In the genomic region with DNA sequence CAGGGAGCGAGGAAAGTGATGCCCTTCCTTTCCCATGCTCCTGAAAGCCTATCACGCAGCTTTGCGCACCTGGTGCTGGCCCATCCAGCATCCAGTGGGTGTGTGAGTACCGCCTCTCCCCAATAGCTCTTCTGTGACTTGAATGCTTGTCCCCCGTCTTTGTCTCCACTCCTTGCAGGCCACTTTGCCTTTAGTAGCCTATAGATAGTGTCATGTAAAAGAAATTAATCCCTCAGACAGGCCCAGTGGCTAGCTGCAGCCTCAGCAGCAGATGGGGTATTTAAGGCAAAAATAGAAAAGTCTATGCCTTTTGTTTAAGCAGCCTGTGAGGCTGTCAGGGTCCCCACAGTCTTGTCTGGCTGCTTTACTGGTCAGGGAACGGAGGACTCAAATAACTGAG, we compare ENCODE assay signal across 18 mouse cellular contexts.
A peak's percentile ranks its signal among the peaks of the same experiment; 100 is the strongest.
DNase-seq lines count a peak whose midpoint lies in the region; ATAC-seq and TF ChIP-seq lines count a peak whose summit lies in the region.
"Had no signal": no experiment of that assay in that cellular context is flagged by ENCODE, and none has a peak within 500 bp of the region (broad histone marks: within the 10 kb centered on the region; RNA-seq: fewer than 3 reads in every experiment).

No protein-coding gene starts in this region.

- H3K9me3 ChIP-seq in heart, embryonic 13.5 days = no peaks in the 10 kb centered on the region
- no peaks in the 10 kb centered on the region for H3K9me3 ChIP-seq in forebrain, embryonic 12.5 days
- H3K9me3 ChIP-seq in hindbrain, embryonic 12.5 days (replicated peaks) = no peaks in the 10 kb centered on the region
- no peaks in the 10 kb centered on the region for H3K9me3 ChIP-seq in midbrain, embryonic 14.5 days (ENCODE audit: control insufficient read depth, low read length)
- H3K9me3 ChIP-seq: intestine, embryonic 15.5 days; megakaryocyte, embryonic 14.5 days had no signal

- no peak overlapping the region for H3K4me3 ChIP-seq in heart, embryonic 13.5 days
- no peak overlapping the region for H3K4me3 ChIP-seq in forebrain, embryonic 12.5 days (replicated peaks)
- no peak overlapping the region for H3K4me3 ChIP-seq in hindbrain, embryonic 12.5 days
- no peak overlapping the region for H3K4me3 ChIP-seq in midbrain, embryonic 14.5 days (replicated peaks; ENCODE audit: low read depth, low read length)
- H3K4me3 ChIP-seq in layer of hippocampus, adult 2 months = no peak overlapping the region
- H3K4me3 ChIP-seq: intestine, embryonic 15.5 days; megakaryocyte, embryonic 14.5 days; myocyte had no signal

- H3K4me2 ChIP-seq in heart, embryonic 13.5 days = no peak overlapping the region
- H3K4me2 ChIP-seq in forebrain, embryonic 12.5 days = no peak overlapping the region
- no peak overlapping the region for H3K4me2 ChIP-seq in hindbrain, embryonic 12.5 days (replicated peaks)
- no peak overlapping the region for H3K4me2 ChIP-seq in midbrain, embryonic 14.5 days (ENCODE audit: low read length)
- H3K4me2 ChIP-seq: intestine, embryonic 15.5 days; liver, embryonic 11.5 days had no signal

- no peak overlapping the region for H3K9ac ChIP-seq in heart, embryonic 13.5 days
- H3K9ac ChIP-seq in forebrain, embryonic 12.5 days = no peak overlapping the region
- H3K9ac ChIP-seq in hindbrain, embryonic 12.5 days = no peak overlapping the region
- no peak overlapping the region for H3K9ac ChIP-seq in midbrain, embryonic 14.5 days (replicated peaks; ENCODE audit: low read length)
- H3K9ac ChIP-seq: intestine, embryonic 15.5 days had no signal

- 0 out of 2 replicates have a peak overlapping the region, but pooled peaks have one; percentile 0 for H3K27ac ChIP-seq in heart, embryonic 13.5 days (replicated peaks)
- peak overlapping the region; percentile 44 for H3K27ac ChIP-seq in forebrain, embryonic 12.5 days
- H3K27ac ChIP-seq in hindbrain, embryonic 12.5 days = peak overlapping the region; percentile 5
- peak overlapping the region; percentile 6; the same call in 1 of the 2 replicates for H3K27ac ChIP-seq in midbrain, embryonic 14.5 days (replicated peaks; ENCODE audit: low read depth, low read length)
- no peak overlapping the region for H3K27ac ChIP-seq in layer of hippocampus, adult 2 months
- H3K27ac ChIP-seq: intestine, embryonic 15.5 days had no signal

- TF ChIP-seq CTCF in layer of hippocampus, adult 2 months (conservative IDR thresholded peaks at IDR 0.05) = no peak

- no peak for DNase-seq in heart, adult 8-10 months (ENCODE audit: low spot score)
- DNase-seq in midbrain, embryonic 14.5 days = peak; percentile 25
- DNase-seq in layer of hippocampus, adult 2 months (ENCODE audit: low spot score in 2 of 2) = no peak
- no peak for DNase-seq in kidney, adult 8-10 months
- DNase-seq: adrenal gland, postnatal 36 days; cerebellum, adult 18-20 months; embryo, embryonic 11 days; heart, postnatal 36 days; kidney, postnatal 4 days; lung, adult 2 months had no signal

- no peak for ATAC-seq in heart, embryonic 13.5 days (ENCODE audit: extremely low read depth, insufficient number of reproducible peaks, low FRiP score, low TSS enrichment)
- peak; percentile 54 for ATAC-seq in forebrain, embryonic 12.5 days (ENCODE audit: low FRiP score)
- peak; percentile 46; the same call in 1 of the 2 replicates for ATAC-seq in hindbrain, embryonic 12.5 days (ENCODE audit: low FRiP score)
- ATAC-seq in midbrain, embryonic 14.5 days (ENCODE audit: low FRiP score, low TSS enrichment) = peak; percentile 53; the same call in 1 of the 2 replicates
- ATAC-seq: intestine, embryonic 15.5 days had no signal

- no peaks in the 10 kb centered on the region for H3K36me3 ChIP-seq in heart, embryonic 13.5 days
- no peaks in the 10 kb centered on the region for H3K36me3 ChIP-seq in forebrain, embryonic 12.5 days (replicated peaks)
- no peaks in the 10 kb centered on the region for H3K36me3 ChIP-seq in hindbrain, embryonic 12.5 days
- H3K36me3 ChIP-seq in midbrain, embryonic 14.5 days (ENCODE audit: control insufficient read depth, insufficient read depth, low read length) = no peaks in the 10 kb centered on the region
- H3K36me3 ChIP-seq: intestine, embryonic 15.5 days had no signal

- peaks cover 55% of the 10 kb centered on the region for H3K4me1 ChIP-seq in heart, embryonic 13.5 days
- H3K4me1 ChIP-seq in forebrain, embryonic 12.5 days = peaks cover 28% of the 10 kb centered on the region
- peaks cover 24% of the 10 kb centered on the region for H3K4me1 ChIP-seq in hindbrain, embryonic 12.5 days
- H3K4me1 ChIP-seq in midbrain, embryonic 14.5 days (ENCODE audit: control insufficient read depth, insufficient read depth, low read length) = peaks cover 21% of the 10 kb centered on the region

- H3K27me3 ChIP-seq in heart, embryonic 13.5 days (replicated peaks) = no peaks in the 10 kb centered on the region
- no peaks in the 10 kb centered on the region for H3K27me3 ChIP-seq in forebrain, embryonic 12.5 days
- H3K27me3 ChIP-seq in hindbrain, embryonic 12.5 days = no peaks in the 10 kb centered on the region
- H3K27me3 ChIP-seq in midbrain, embryonic 14.5 days (ENCODE audit: control insufficient read depth, insufficient read depth, low read length) = no peaks in the 10 kb centered on the region
- H3K27me3 ChIP-seq: CH12.LX; intestine, embryonic 15.5 days had no signal

- 76% methylated on average over 6 of the region's 6 CpGs for WGBS in heart, embryonic 13.5 days
- 36% methylated on average over 6 of the region's 6 CpGs for WGBS in forebrain, embryonic 12.5 days
- 40% methylated on average over 6 of the region's 6 CpGs for WGBS in hindbrain, embryonic 12.5 days
- 25% methylated on average over 6 of the region's 6 CpGs for WGBS in midbrain, embryonic 14.5 days
